8 mouse cellular contexts compared by ENCODE assay signal in genomic region chr14:56778200-56778932, GRCm38 (mm10). TPM values are rescaled to one million over a fixed set of nuclear protein-coding genes. Genes with fewer than 3 reads are reported as not detected.
DNase-seq lines count a peak whose midpoint lies in the region; ATAC-seq lines count a peak whose summit lies in the region.

Gene Pspc1, minus strand, starts transcription at chr14:56778316.

- under 1% methylated on average over 36 of the region's 36 CpGs for WGBS in heart, embryonic 13.5 days
- 1% methylated on average over 36 of the region's 36 CpGs for WGBS in liver, embryonic 12.5 days (ENCODE audit: insufficient replicate concordance)
- WGBS in stomach, embryonic 15.5 days = under 1% methylated on average over 36 of the region's 36 CpGs

- DNase-seq in CD4-positive, CD25-positive, alpha-beta regulatory T cell, adult 2 months (ENCODE audit: low read depth, low spot score) = peak; percentile 97
- DNase-seq in fat pad, adult 2 months (ENCODE audit: extremely low read depth, low read depth, low spot score) = peak; percentile 39
- DNase-seq in kidney, postnatal 10 days = peak; percentile 98
- peak; percentile 96 to 97 for DNase-seq in natural killer cell, adult 2 months (ENCODE audit: low spot score in 2 of 2)

- ATAC-seq in heart, embryonic 13.5 days (ENCODE audit: extremely low read depth, insufficient number of reproducible peaks, low FRiP score, low TSS enrichment) = peak; percentile 85
- peak; percentile 94 for ATAC-seq in liver, embryonic 12.5 days
- ATAC-seq in stomach, embryonic 15.5 days (ENCODE audit: insufficient read depth, low FRiP score, low read depth) = peak; percentile 96

- peaks cover 7% of the 10 kb centered on the region; the same call in 1 of the 2 replicates for H3K36me3 ChIP-seq in heart, embryonic 13.5 days
- peaks cover 17% of the 10 kb centered on the region for H3K36me3 ChIP-seq in liver, embryonic 12.5 days
- H3K36me3 ChIP-seq in stomach, embryonic 15.5 days = no peaks in the 10 kb centered on the region

- H3K27ac ChIP-seq in brown adipose tissue, adult 24 weeks (replicated peaks; ENCODE audit: low read depth, low read length) = peak within 1 kb of the TSS; percentile 85
- peak within 1 kb of the TSS; percentile 97 for H3K27ac ChIP-seq in heart, embryonic 13.5 days (replicated peaks)
- H3K27ac ChIP-seq in liver, embryonic 12.5 days = peak within 1 kb of the TSS; percentile 96
- peak within 1 kb of the TSS; percentile 97 for H3K27ac ChIP-seq in stomach, embryonic 15.5 days

- peaks cover 3% of the 10 kb centered on the region; the same call in 1 of the 2 replicates for H3K4me1 ChIP-seq in brown adipose tissue, adult 24 weeks (ENCODE audit: control insufficient read depth, insufficient read depth, insufficient read length, low read length)
- peaks cover 37% of the 10 kb centered on the region for H3K4me1 ChIP-seq in heart, embryonic 13.5 days
- H3K4me1 ChIP-seq in liver, embryonic 12.5 days = peaks cover 40% of the 10 kb centered on the region
- 0 out of 2 replicates have a peak, but pooled peaks cover 9% of the 10 kb centered on the region for H3K4me1 ChIP-seq in stomach, embryonic 15.5 days

- H3K9ac ChIP-seq in heart, embryonic 13.5 days = peak within 1 kb of the TSS; percentile 93
- peak within 1 kb of the TSS; percentile 95 for H3K9ac ChIP-seq in liver, embryonic 12.5 days
- H3K9ac ChIP-seq in stomach, embryonic 15.5 days = peak within 1 kb of the TSS; percentile 87

- no peaks in the 10 kb centered on the region for H3K27me3 ChIP-seq in heart, embryonic 13.5 days (replicated peaks)
- no peaks in the 10 kb centered on the region for H3K27me3 ChIP-seq in liver, embryonic 12.5 days (replicated peaks)
- H3K27me3 ChIP-seq in stomach, embryonic 15.5 days (replicated peaks) = no peaks in the 10 kb centered on the region

- H3K4me3 ChIP-seq in brown adipose tissue, adult 24 weeks (ENCODE audit: insufficient read depth, low read depth, low read length) = peak within 1 kb of the TSS; percentile 82
- peak within 1 kb of the TSS; percentile 82 for H3K4me3 ChIP-seq in heart, embryonic 13.5 days
- peak within 1 kb of the TSS; percentile 95 for H3K4me3 ChIP-seq in liver, embryonic 12.5 days
- H3K4me3 ChIP-seq in stomach, embryonic 15.5 days (replicated peaks) = peak within 1 kb of the TSS; percentile 93

- no peaks in the 10 kb centered on the region for H3K9me3 ChIP-seq in heart, embryonic 13.5 days
- no peaks in the 10 kb centered on the region for H3K9me3 ChIP-seq in liver, embryonic 12.5 days (replicated peaks)
- H3K9me3 ChIP-seq in stomach, embryonic 15.5 days = no peaks in the 10 kb centered on the region

- H3K4me2 ChIP-seq in heart, embryonic 13.5 days = peak within 1 kb of the TSS; percentile 91
- peak within 1 kb of the TSS; percentile 85 for H3K4me2 ChIP-seq in liver, embryonic 12.5 days
- H3K4me2 ChIP-seq in stomach, embryonic 15.5 days = peak within 1 kb of the TSS; percentile 80

RNA-seq across cellular contexts. Expression of gene Pspc1, which starts in this region (rescaled TPM):
- 8.2 and 13.1 TPM in 2 replicates for polyA plus RNA-seq in brown adipose tissue, adult 24 weeks (2012; ENCODE audit: insufficient read depth, insufficient read length, missing spikeins)
- 21.0 and 21.4 TPM in 2 replicates for polyA plus RNA-seq in heart, embryonic 13.5 days (2015; fragmentation: Nextera tagmentation; extraction: Ambion mirVana)
- 19.4 and 21.7 TPM in 2 replicates for polyA plus RNA-seq in liver, embryonic 12.5 days (2016; fragmentation: Nextera tagmentation; extraction: Ambion mirVana)
- polyA plus RNA-seq in stomach, embryonic 15.5 days (2015; fragmentation: Nextera tagmentation; extraction: Ambion mirVana) = 26.9 TPM in 2 replicates

Comparison
In these comparisons a context has a peak if more than half of its experiments do, and no peak if none do; other contexts are left out.
1. Peak in every context shown above with its lines: DNase-seq, ATAC-seq, H3K4me3 ChIP-seq and H3K27ac ChIP-seq.
2. DNase-seq: peak in every context shown above with its lines; median percentile 98 in kidney, postnatal 10 days; 97 in CD4-positive, CD25-positive, alpha-beta regulatory T cell, adult 2 months; 96 in natural killer cell, adult 2 months; 39 in fat pad, adult 2 months.